Mouse (Mus musculus): ENCODE measurements around the gene Rbfox3. TPM values are rescaled to one million over a fixed set of nuclear protein-coding genes. Genes with fewer than 3 reads are reported as not detected.

The Rbfox3 gene
- polyA plus RNA-seq, 1 experiment from 2014 or later, result 0.76 TPM

- 51% methylated on average over 5 of the region's 5 CpGs for WGBS
- TF ChIP-seq EP300 (optimal IDR thresholded peaks at IDR 0.05) (no peak), CTCF (IDR thresholded peaks at IDR 0.05; ENCODE audit: low read depth) (peak; percentile 65)
- H3K27ac ChIP-seq (replicated peaks), result no peak overlapping the region
- H3K4me1 ChIP-seq (replicated peaks; ENCODE audit: control insufficient read depth, insufficient read depth), result no peaks in the 10 kb centered on the region
- H3K9me3 ChIP-seq (ENCODE audit: control insufficient read depth, low read length), result no peaks in the 10 kb centered on the region
- no peak overlapping the region for H3K4me2 ChIP-seq (replicated peaks; ENCODE audit: low read depth)
- no peaks in the 10 kb centered on the region for H3K36me3 ChIP-seq (ENCODE audit: control insufficient read depth, insufficient read depth, low read length)
- H3K9ac ChIP-seq (ENCODE audit: low read length), result no peak overlapping the region
- H3K4me3 ChIP-seq (ENCODE audit: low read depth, low read length), result no peak overlapping the region
- no peaks in the 10 kb centered on the region for H3K27me3 ChIP-seq (ENCODE audit: control insufficient read depth, insufficient read depth, low read length)
- ATAC-seq (ENCODE audit: low FRiP score, low TSS enrichment), result no peak
- no peak for DNase-seq (ENCODE audit: low spot score)
Measured at GRCm38 (mm10) chr11:118520251-118520650, 391.1 kb downstream of the Rbfox3 start.

- Histone ChIP-seq H3K4me2 (replicated peaks; ENCODE audit: low read depth) (no peak overlapping the region), H3K27ac (replicated peaks) (no peak overlapping the region), H3K9me3 (ENCODE audit: control insufficient read depth, low read length) (no peaks in the 10 kb centered on the region), H3K4me1 (replicated peaks; ENCODE audit: control insufficient read depth, insufficient read depth) (no peaks in the 10 kb centered on the region), H3K4me3 (ENCODE audit: low read depth, low read length) (no peak overlapping the region), H3K9ac (ENCODE audit: low read length) (no peak overlapping the region), H3K27me3 (ENCODE audit: control insufficient read depth, insufficient read depth, low read length) (no peaks in the 10 kb centered on the region), H3K36me3 (ENCODE audit: control insufficient read depth, insufficient read depth, low read length) (no peaks in the 10 kb centered on the region)
- TF ChIP-seq CTCF (IDR thresholded peaks at IDR 0.05; ENCODE audit: low read depth), result no peak
- no peak for TF ChIP-seq EP300 (optimal IDR thresholded peaks at IDR 0.05)
- 74% methylated on average over 7 of the region's 7 CpGs for WGBS
- no peak for ATAC-seq (ENCODE audit: low FRiP score, low TSS enrichment)
- DNase-seq (ENCODE audit: low spot score), result no peak
Measured at GRCm38 (mm10) chr11:118518743-118519142, 392.7 kb downstream of the Rbfox3 start.

GRCm38 (mm10) chr11:118517924-118518323 lies 393.5 kb downstream of the Rbfox3 start:
- 75% methylated on average over 7 of the region's 7 CpGs for WGBS
- no peak for ATAC-seq (ENCODE audit: low FRiP score, low TSS enrichment)

GRCm38 (mm10) chr11:118512257-118512910 lies 399.0 kb downstream of the Rbfox3 start:
- no peaks in the 10 kb centered on the region for H3K4me1 ChIP-seq (replicated peaks; ENCODE audit: control insufficient read depth, insufficient read depth)
- WGBS, result 34% methylated on average over 15 of the region's 15 CpGs
- H3K27ac ChIP-seq (replicated peaks), result no peak overlapping the region
- H3K4me2 ChIP-seq (replicated peaks; ENCODE audit: low read depth), result no peak overlapping the region
- no peak for TF ChIP-seq CTCF (IDR thresholded peaks at IDR 0.05; ENCODE audit: low read depth)
- TF ChIP-seq EP300 (optimal IDR thresholded peaks at IDR 0.05), result no peak
- H3K9me3 ChIP-seq (ENCODE audit: control insufficient read depth, low read length), result no peaks in the 10 kb centered on the region
- no peaks in the 10 kb centered on the region for H3K27me3 ChIP-seq (ENCODE audit: control insufficient read depth, insufficient read depth, low read length)
- H3K4me3 ChIP-seq (ENCODE audit: low read depth, low read length), result no peak overlapping the region
- DNase-seq (ENCODE audit: low spot score), result no peak
- H3K36me3 ChIP-seq (ENCODE audit: control insufficient read depth, insufficient read depth, low read length), result no peaks in the 10 kb centered on the region
- no peak overlapping the region for H3K9ac ChIP-seq (ENCODE audit: low read length)
- 0 out of 2 replicates have a peak, but pooled peaks have one; percentile 9 for ATAC-seq (ENCODE audit: low FRiP score, low TSS enrichment)

More at GRCm38 (mm10) chr11:118517924-118518323, 393.5 kb downstream of the Rbfox3 start:
- Histone ChIP-seq H3K4me2 (replicated peaks; ENCODE audit: low read depth) (no peak overlapping the region), H3K4me3 (ENCODE audit: low read depth, low read length) (no peak overlapping the region), H3K4me1 (replicated peaks; ENCODE audit: control insufficient read depth, insufficient read depth) (no peaks in the 10 kb centered on the region), H3K36me3 (ENCODE audit: control insufficient read depth, insufficient read depth, low read length) (no peaks in the 10 kb centered on the region), H3K9me3 (ENCODE audit: control insufficient read depth, low read length) (no peaks in the 10 kb centered on the region), H3K27ac (replicated peaks) (no peak overlapping the region), H3K9ac (ENCODE audit: low read length) (no peak overlapping the region), H3K27me3 (ENCODE audit: control insufficient read depth, insufficient read depth, low read length) (no peaks in the 10 kb centered on the region)
- TF ChIP-seq EP300 (optimal IDR thresholded peaks at IDR 0.05) (no peak), CTCF (IDR thresholded peaks at IDR 0.05; ENCODE audit: low read depth) (no peak)
- DNase-seq (ENCODE audit: low spot score), result no peak

- TF ChIP-seq EP300 (optimal IDR thresholded peaks at IDR 0.05) (no peak), CTCF (IDR thresholded peaks at IDR 0.05; ENCODE audit: low read depth) (no peak)
- H3K9me3 ChIP-seq (ENCODE audit: control insufficient read depth, low read length), result no peaks in the 10 kb centered on the region
- ATAC-seq (ENCODE audit: low FRiP score, low TSS enrichment) (no peak), DNase-seq (ENCODE audit: low spot score) (peak; percentile 45)
- no peak overlapping the region for H3K4me3 ChIP-seq (ENCODE audit: low read depth, low read length)
- 25% methylated on average over 6 of the region's 6 CpGs for WGBS
- H3K27ac ChIP-seq (replicated peaks), result no peak overlapping the region
- H3K4me1 ChIP-seq (replicated peaks; ENCODE audit: control insufficient read depth, insufficient read depth), result no peaks in the 10 kb centered on the region
- no peaks in the 10 kb centered on the region for H3K36me3 ChIP-seq (ENCODE audit: control insufficient read depth, insufficient read depth, low read length)
- H3K9ac ChIP-seq (ENCODE audit: low read length), result no peak overlapping the region
- no peak overlapping the region for H3K4me2 ChIP-seq (replicated peaks; ENCODE audit: low read depth)
- no peaks in the 10 kb centered on the region for H3K27me3 ChIP-seq (ENCODE audit: control insufficient read depth, insufficient read depth, low read length)
Measured at GRCm38 (mm10) chr11:118511851-118512250, 399.5 kb downstream of the Rbfox3 start.

- no peaks in the 10 kb centered on the region for H3K36me3 ChIP-seq (ENCODE audit: control insufficient read depth, insufficient read depth, low read length)
- no peak for TF ChIP-seq CTCF (IDR thresholded peaks at IDR 0.05; ENCODE audit: low read depth)
- TF ChIP-seq EP300 (optimal IDR thresholded peaks at IDR 0.05), result no peak
- WGBS, result 70% methylated on average over 7 of the region's 7 CpGs
- H3K4me3 ChIP-seq (ENCODE audit: low read depth, low read length), result no peak overlapping the region
- no peaks in the 10 kb centered on the region for H3K4me1 ChIP-seq (replicated peaks; ENCODE audit: control insufficient read depth, insufficient read depth)
- no peaks in the 10 kb centered on the region for H3K27me3 ChIP-seq (ENCODE audit: control insufficient read depth, insufficient read depth, low read length)
- H3K27ac ChIP-seq (replicated peaks), result no peak overlapping the region
- no peak for ATAC-seq (ENCODE audit: low FRiP score, low TSS enrichment)
- H3K4me2 ChIP-seq (replicated peaks; ENCODE audit: low read depth), result no peak overlapping the region
- no peak overlapping the region for H3K9ac ChIP-seq (ENCODE audit: low read length)
- no peaks in the 10 kb centered on the region for H3K9me3 ChIP-seq (ENCODE audit: control insufficient read depth, low read length)
- DNase-seq (ENCODE audit: low spot score), result no peak
Measured at GRCm38 (mm10) chr11:118508341-118508740, 403.1 kb downstream of the Rbfox3 start.

Data from stomach, postnatal 0 days (tissue).